Mouse (Mus musculus) E14TG2a.4 (cell line): Measurements from ENCODE around the gene Gadl1.

Experiments
- CTCF ChIP-seq: conservative IDR thresholded peaks from 2 replicates; pipeline ENCODE4 v1.5.1; 2014; ENCODE audit warnings: low read length
- NANOG ChIP-seq: IDR thresholded peaks from 2 replicates; pipeline ENCODE4 v1.6.1; 2014; ENCODE audit warnings: borderline replicate concordance, low read length, mixed read lengths
- POU5F1 ChIP-seq: IDR thresholded peaks from 2 replicates; pipeline ENCODE4 v1.6.1; 2014; ENCODE audit warnings: low read length, borderline replicate concordance

DNA sequence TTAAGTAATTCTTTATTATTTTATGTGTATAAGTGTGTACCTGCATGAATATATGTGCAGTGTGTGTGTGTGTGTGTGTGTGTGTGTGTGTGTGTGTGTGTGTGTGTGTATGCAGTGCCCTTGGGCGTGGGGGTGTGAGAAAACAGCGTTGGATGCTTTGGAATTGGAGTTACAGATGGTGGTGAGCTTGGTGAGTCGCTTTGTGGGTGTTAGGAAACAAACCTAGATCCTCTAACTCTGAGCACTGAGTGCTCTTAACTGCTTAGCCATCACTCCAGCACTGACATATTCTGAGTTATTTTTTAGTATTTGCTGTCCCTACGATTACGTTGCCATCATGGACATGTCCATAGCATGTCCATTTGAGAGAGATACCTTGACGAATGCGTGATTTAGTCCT lies 206.6 kb downstream of the Gadl1 start:
- TF ChIP-seq POU5F1 (no peak), CTCF (no peak), NANOG (no peak)
